Mouse (Mus musculus) kidney, postnatal 0 days (tissue): Measurements from ENCODE around the gene Carns1. TPM values are rescaled to one million over a fixed set of nuclear protein-coding genes. Genes with fewer than 3 reads are reported as not detected.

Source experiments
- ATAC-seq: fragments of 200-750 bp; cut with Nextera tagmentation; replicated peaks from 2 replicates; pipeline ENCODE4 v1.8.0; 2017; ENCODE audit warnings: low read depth, moderate number of reproducible peaks, moderate TSS enrichment, moderate library complexity; ENCODE audit not compliant: low FRiP score
- DNase-seq: peaks from one replicate; pipeline ENCODE4 v3.0.0-alpha.2; 2016; ENCODE audit warnings: low spot score
- H3K27ac ChIP-seq: fragments of 300-500 bp; sonication (generic); 2 replicates; pipeline ENCODE4 v1.5.1; 2014; ENCODE audit warnings: mild to moderate bottlenecking
- H3K27me3 ChIP-seq: fragments of 300-500 bp; sonication (generic); 2 replicates; pipeline ENCODE4 v1.6.1; 2014; ENCODE audit warnings: low read length, mixed read lengths; ENCODE audit not compliant: insufficient read depth
- H3K36me3 ChIP-seq: fragments of 300-500 bp; sonication (generic); 2 replicates; pipeline ENCODE4 v1.6.1; 2014; ENCODE audit warnings: low read length, mixed read lengths; ENCODE audit not compliant: insufficient read depth
- H3K4me1 ChIP-seq: fragments of 300-500 bp; sonication (generic); replicated peaks from 2 replicates; pipeline ENCODE4 v1.6.1; 2014; ENCODE audit warnings: antibody characterized with exemption, low read length, mixed read lengths; ENCODE audit not compliant: insufficient read depth
- H3K4me2 ChIP-seq: fragments of 300-500 bp; sonication (generic); 2 replicates; pipeline ENCODE4 v1.6.1; 2014; ENCODE audit warnings: mild to moderate bottlenecking, low read length, moderate library complexity, mixed read lengths
- H3K4me3 ChIP-seq: fragments of 300-500 bp; sonication (generic); replicated peaks from 2 replicates; pipeline ENCODE4 v1.5.1; 2014; ENCODE audit warnings: low read depth, low read length
- H3K9ac ChIP-seq: fragments of 300-500 bp; sonication (generic); 2 replicates; pipeline ENCODE4 v1.6.1; 2014; ENCODE audit warnings: low read depth, low read length
- H3K9me3 ChIP-seq: fragments of 300-500 bp; sonication (generic); replicated peaks from 2 replicates; pipeline ENCODE4 v1.6.1; 2016; ENCODE audit warnings: low read length, inconsistent platforms, mixed read lengths
- CTCF ChIP-seq: IDR thresholded peaks from 2 replicates; pipeline ENCODE4 v1.5.1; 2016; ENCODE audit warnings: antibody characterized with exemption, low read depth, mild to moderate bottlenecking, moderate library complexity
- WGBS: fragments of 180-500 bp; shearing (Covaris S2); extraction: QIAGEN DNeasy Blood & Tissue Kit; methylation state at CpG from one replicate; pipeline ENCODE4 v1.1.7; 2014; 5-methylcytosine and 5-hydroxymethylcytosine counted together
- polyA plus RNA-seq: library from polyadenylated mRNA; unstranded; fragments of >200 nt; fragmentation: Nextera tagmentation; extraction: Ambion mirVana; gene quantifications from 2 replicates; pipeline ENCODE4 v1.2.1, GENCODE M21; 2015

Gene Carns1
- polyA plus RNA-seq, 1 experiment from 2014 or later, result 3.3 TPM

GRCm38 (mm10) chr19:4150567-4151487, 24.5 kb downstream of the Carns1 start:
- Histone ChIP-seq H3K9me3 (no peaks in the 10 kb centered on the region), H3K36me3 (peaks cover 22% of the 10 kb centered on the region), H3K4me3 (no peak overlapping the region), H3K9ac (no peak overlapping the region), H3K27me3 (no peaks in the 10 kb centered on the region), H3K4me2 (no peak overlapping the region), H3K27ac (no peak overlapping the region), H3K4me1 (peaks cover 11% of the 10 kb centered on the region; the same call in 1 of the 2 replicates)
- no peak for TF ChIP-seq CTCF
- ATAC-seq, result no peak
- WGBS, result 77% methylated on average over 22 of the region's 22 CpGs
- no peak for DNase-seq

DNA sequence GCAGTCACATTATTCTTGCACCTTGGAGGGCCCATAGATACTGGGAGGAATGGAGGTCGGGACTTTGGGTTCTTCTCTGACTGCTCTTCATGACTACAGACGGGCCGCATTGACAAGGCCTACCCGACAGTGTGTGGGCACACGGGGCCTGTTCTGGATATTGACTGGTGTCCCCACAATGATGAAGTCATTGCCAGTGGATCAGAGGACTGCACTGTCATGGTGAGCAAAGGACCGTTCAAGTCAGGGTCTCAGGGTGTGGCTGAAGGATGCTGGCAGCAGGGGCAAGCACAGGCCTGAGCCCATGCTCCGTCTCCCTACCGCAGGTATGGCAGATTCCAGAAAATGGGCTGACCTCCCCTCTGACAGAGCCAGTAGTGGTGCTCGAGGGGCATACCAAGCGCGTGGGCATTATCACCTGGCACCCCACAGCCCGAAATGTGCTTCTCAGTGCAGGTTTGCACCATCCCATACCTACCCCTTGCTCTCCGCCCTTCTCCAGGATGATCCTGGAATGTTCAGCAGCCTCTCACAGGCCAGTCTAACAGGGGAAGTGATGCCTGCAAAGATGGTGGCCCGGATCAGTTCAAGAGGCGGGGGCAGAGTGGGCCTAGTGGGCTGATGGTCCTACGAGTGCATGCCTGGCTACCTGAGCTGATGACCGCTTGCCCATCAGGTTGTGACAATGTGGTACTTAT, 25.4 kb downstream of the Carns1 start:
- 0 out of 2 replicates have a peak, but pooled peaks have one; percentile 3 for ATAC-seq
- 0 out of 2 replicates have a peak overlapping the region, but pooled peaks have one; percentile 2 for H3K9ac ChIP-seq
- 92% methylated on average over 17 of the region's 17 CpGs for WGBS

GRCm38 (mm10) chr19:4149283-4149682, 26.0 kb downstream of the Carns1 start:
- Histone ChIP-seq H3K9me3 (no peaks in the 10 kb centered on the region), H3K4me1 (peaks cover 11% of the 10 kb centered on the region; the same call in 1 of the 2 replicates), H3K4me3 (peak overlapping the region; percentile 98), H3K27ac (peak overlapping the region; percentile 87; the same call in 1 of the 2 replicates), H3K27me3 (no peaks in the 10 kb centered on the region), H3K9ac (peak overlapping the region; percentile 93), H3K4me2 (peak overlapping the region; percentile 89), H3K36me3 (peaks cover 22% of the 10 kb centered on the region)
- ATAC-seq, result no peak
- 69% methylated on average over 11 of the region's 11 CpGs for WGBS
- no peak for TF ChIP-seq CTCF
- DNase-seq, result no peak

More for the DNA sequence above, 25.4 kb downstream of the Carns1 start:
- Histone ChIP-seq H3K9me3 (no peaks in the 10 kb centered on the region), H3K27ac (no peak overlapping the region), H3K4me3 (no peak overlapping the region), H3K27me3 (no peaks in the 10 kb centered on the region), H3K4me2 (peak overlapping the region; percentile 89), H3K36me3 (peaks cover 22% of the 10 kb centered on the region), H3K4me1 (peaks cover 11% of the 10 kb centered on the region; the same call in 1 of the 2 replicates)
- no peak for DNase-seq
- TF ChIP-seq CTCF, result no peak

- DNase-seq (no peak), ATAC-seq (0 out of 2 replicates have a peak, but pooled peaks have one; percentile 4)
- TF ChIP-seq CTCF, result no peak
- H3K9ac ChIP-seq, result peak overlapping the region; percentile 93
- H3K4me3 ChIP-seq, result peak overlapping the region; percentile 98
- peaks cover 18% of the 10 kb centered on the region for H3K36me3 ChIP-seq
- peak overlapping the region; percentile 87 for H3K27ac ChIP-seq
- H3K4me1 ChIP-seq, result peaks cover 11% of the 10 kb centered on the region; the same call in 1 of the 2 replicates
- WGBS, result under 1% methylated on average over 8 of the region's 8 CpGs
- no peaks in the 10 kb centered on the region for H3K27me3 ChIP-seq
- no peaks in the 10 kb centered on the region for H3K9me3 ChIP-seq
- peak overlapping the region; percentile 89 for H3K4me2 ChIP-seq
These were observed 26.5 kb downstream of the Carns1 start for GRCm38 (mm10) chr19:4148819-4149218.

- Histone ChIP-seq H3K36me3 (peaks cover 18% of the 10 kb centered on the region), H3K4me1 (peaks cover 11% of the 10 kb centered on the region; the same call in 1 of the 2 replicates), H3K4me2 (peak within 1 kb of the TSS; percentile 89), H3K27ac (peak within 1 kb of the TSS; percentile 87), H3K9me3 (no peaks in the 10 kb centered on the region), H3K27me3 (no peaks in the 10 kb centered on the region), H3K4me3 (peak within 1 kb of the TSS; percentile 98), H3K9ac (peak within 1 kb of the TSS; percentile 93)
- ATAC-seq, result peak; percentile 91
- TF ChIP-seq CTCF, result no peak
- DNase-seq, result peak; percentile 96
- WGBS, result 0% methylated on average over 33 of the region's 33 CpGs
These were observed 26.8 kb downstream of the Carns1 start, which contains the start of gene Coro1b for GRCm38 (mm10) chr19:4148491-4148806. Gene Coro1b (plus strand): TSS chr19:4148619.
